Mouse (Mus musculus) embryonic facial prominence, embryonic 13.5 days (tissue): Measurements from ENCODE around the gene Slc25a33. TPM values are rescaled to one million over a fixed set of nuclear protein-coding genes. Genes with fewer than 3 reads are reported as not detected.
A peak's percentile ranks its signal among the peaks of the same experiment; 100 is the strongest.
"Not testable (repeated sequence)": the region's sequence is repeated elsewhere in the genome, so short reads cannot be mapped to it uniquely, and the experiment has no call there.

Experiments
- ATAC-seq: fragments of 200-750 bp; cut with Nextera tagmentation; 2 replicates; pipeline ENCODE4 v1.8.0; 2017; ENCODE audit warnings: low read depth; ENCODE audit not compliant: insufficient number of reproducible peaks, insufficient read depth, low FRiP score, low TSS enrichment
- H3K27ac ChIP-seq: fragments of 300-500 bp; sonication (generic); 2 replicates; pipeline ENCODE4 v1.5.1; 2015; ENCODE audit warnings: moderate library complexity, mild to moderate bottlenecking, inconsistent platforms
- H3K27me3 ChIP-seq: fragments of 300-500 bp; sonication (generic); 2 replicates; pipeline ENCODE4 v1.6.1; 2015; ENCODE audit warnings: mild to moderate bottlenecking, inconsistent platforms
- H3K36me3 ChIP-seq: fragments of 300-500 bp; sonication (generic); 2 replicates; pipeline ENCODE4 v1.6.1; 2015; ENCODE audit warnings: mild to moderate bottlenecking, inconsistent platforms
- H3K4me1 ChIP-seq: fragments of 300-500 bp; sonication (generic); 2 replicates; pipeline ENCODE4 v1.6.1; 2015; ENCODE audit warnings: inconsistent platforms
- H3K4me2 ChIP-seq: fragments of 300-500 bp; sonication (generic); 2 replicates; pipeline ENCODE4 v1.6.1; 2015; ENCODE audit warnings: moderate library complexity, mild to moderate bottlenecking, inconsistent platforms
- H3K4me3 ChIP-seq: fragments of 300-500 bp; sonication (generic); 2 replicates; pipeline ENCODE4 v1.5.1; 2015; ENCODE audit warnings: mild to moderate bottlenecking, inconsistent platforms
- H3K9ac ChIP-seq: fragments of 300-500 bp; sonication (generic); 2 replicates; pipeline ENCODE4 v1.6.1; 2015; ENCODE audit warnings: mild to moderate bottlenecking, inconsistent platforms
- H3K9me3 ChIP-seq: fragments of 300-500 bp; sonication (generic); 2 replicates; pipeline ENCODE4 v1.6.1; 2016; ENCODE audit warnings: inconsistent platforms
- WGBS: fragments of 180-500 bp; shearing (Covaris S2); methylation state at CpG from one replicate; pipeline ENCODE4 v1.1.7; 2015; ENCODE audit warnings: mixed read lengths; 5-methylcytosine and 5-hydroxymethylcytosine counted together
- polyA plus RNA-seq: library from polyadenylated mRNA; unstranded; fragments of >200 nt; fragmentation: Nextera tagmentation; extraction: Ambion mirVana; gene quantifications from 2 replicates; pipeline ENCODE4 v1.2.1, GENCODE M21; 2015

Slc25a33 gene
- polyA plus RNA-seq, 1 experiment from 2014 or later = 12.3 TPM

DNA sequence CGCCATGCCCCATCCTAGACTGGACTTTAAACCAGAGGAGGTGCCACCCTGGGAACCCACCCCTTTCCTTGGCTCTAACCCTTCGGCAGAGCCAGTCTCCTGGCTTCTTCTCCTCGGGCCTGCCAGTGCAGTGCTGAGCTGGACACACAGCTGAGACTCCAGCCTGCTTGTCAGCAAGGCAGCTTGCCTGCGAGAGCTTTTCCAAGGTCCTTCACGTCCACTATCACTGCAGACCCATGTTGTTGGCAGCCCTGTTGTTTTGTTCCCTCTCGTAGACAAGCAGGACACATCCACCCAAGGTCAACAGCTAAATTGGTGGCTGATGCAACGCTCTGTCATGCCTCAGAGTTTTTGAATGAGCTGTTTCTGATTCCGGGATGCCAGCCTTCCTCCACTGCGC, 3.0 kb upstream of the Slc25a33 start:
- H3K27ac ChIP-seq = no peak overlapping the region
- H3K9ac ChIP-seq = no peak overlapping the region
- peaks cover 14% of the 10 kb centered on the region for H3K4me1 ChIP-seq
- ATAC-seq = no peak
- H3K27me3 ChIP-seq = peaks cover 9% of the 10 kb centered on the region; the same call in 1 of the 2 replicates
- H3K9me3 ChIP-seq = no peaks in the 10 kb centered on the region
- no peak overlapping the region for H3K4me3 ChIP-seq
- no peak overlapping the region for H3K4me2 ChIP-seq
- no peaks in the 10 kb centered on the region for H3K36me3 ChIP-seq
- 85% methylated on average over 9 of the region's 9 CpGs for WGBS

DNA sequence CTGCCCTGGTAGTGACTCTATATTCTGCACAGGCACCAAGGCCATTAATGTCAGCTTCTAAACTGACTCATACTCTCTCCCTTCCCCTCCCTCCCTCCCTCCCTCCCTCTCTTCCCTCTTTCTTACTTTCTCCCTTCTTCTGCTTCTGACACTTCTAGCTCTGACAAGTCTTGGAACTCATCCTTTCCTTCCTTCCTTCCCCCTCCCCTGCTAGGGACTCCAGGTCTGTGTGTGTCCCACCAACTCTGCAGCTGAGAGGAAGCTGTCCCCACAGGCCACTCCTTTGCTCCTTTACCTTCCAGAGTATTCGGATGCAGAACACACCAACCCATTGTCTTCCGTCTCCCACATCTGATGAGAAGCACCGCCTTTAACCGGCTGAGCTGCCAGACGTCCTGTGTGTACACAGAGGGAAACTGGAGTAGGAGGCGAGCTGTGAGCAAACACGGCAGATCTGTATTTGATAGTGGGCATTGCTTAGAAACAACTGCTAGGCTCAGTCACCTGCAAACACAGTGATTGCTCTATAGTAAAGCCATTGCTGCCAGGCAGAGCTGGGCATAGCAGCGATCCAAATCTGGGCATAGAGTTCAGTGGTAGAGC, 1.8 kb upstream of the Slc25a33 start:
- H3K9ac ChIP-seq = no peak overlapping the region
- H3K4me2 ChIP-seq = no peak overlapping the region
- 15% methylated on average over 8 of the region's 8 CpGs for WGBS
- no peak overlapping the region for H3K27ac ChIP-seq
- no peaks in the 10 kb centered on the region for H3K9me3 ChIP-seq
- no peaks in the 10 kb centered on the region for H3K36me3 ChIP-seq
- H3K4me3 ChIP-seq = no peak overlapping the region
- peaks cover 14% of the 10 kb centered on the region for H3K4me1 ChIP-seq
- peaks cover 9% of the 10 kb centered on the region; the same call in 1 of the 2 replicates for H3K27me3 ChIP-seq
- no peak for ATAC-seq

DNA sequence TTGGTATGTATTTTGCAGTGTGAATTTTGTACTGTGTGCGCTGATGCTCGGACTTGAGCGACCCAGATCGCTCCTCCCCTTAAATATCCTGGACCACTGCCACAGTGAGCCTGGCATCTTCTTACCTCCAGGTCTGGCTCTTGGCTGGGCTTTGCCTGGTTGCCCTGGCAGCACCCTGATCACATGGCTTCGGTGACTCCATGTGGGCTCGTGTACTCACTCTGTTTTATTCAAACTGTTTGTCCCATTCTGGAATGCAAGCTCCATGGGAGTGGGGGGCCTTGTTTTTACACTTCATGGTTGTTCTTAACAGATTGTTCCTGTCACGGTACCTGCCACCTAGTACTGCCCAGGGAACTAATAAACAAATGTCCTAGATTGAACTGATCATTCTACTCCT, 1.3 kb upstream of the Slc25a33 start:
- no peaks in the 10 kb centered on the region for H3K36me3 ChIP-seq
- no peak overlapping the region for H3K4me3 ChIP-seq
- no peak for ATAC-seq
- H3K4me1 ChIP-seq = peaks cover 12% of the 10 kb centered on the region
- no peak overlapping the region for H3K27ac ChIP-seq
- no peak overlapping the region for H3K9ac ChIP-seq
- WGBS = 73% methylated on average over 7 of the region's 7 CpGs
- H3K27me3 ChIP-seq = peaks cover 9% of the 10 kb centered on the region; the same call in 1 of the 2 replicates
- H3K9me3 ChIP-seq = no peaks in the 10 kb centered on the region
- H3K4me2 ChIP-seq = no peak overlapping the region

GRCm38 (mm10) chr4:149773408-149774093, 526 bp downstream of the Slc25a33 start:
- under 1% methylated on average over 65 of the region's 65 CpGs for WGBS
- peaks cover 12% of the 10 kb centered on the region for H3K4me1 ChIP-seq
- H3K4me3 ChIP-seq = peak overlapping the region; percentile 81
- no peaks in the 10 kb centered on the region for H3K36me3 ChIP-seq
- no peaks in the 10 kb centered on the region for H3K9me3 ChIP-seq
- H3K27me3 ChIP-seq = peaks cover 9% of the 10 kb centered on the region; the same call in 1 of the 2 replicates
- H3K9ac ChIP-seq = peak overlapping the region; percentile 87
- peak overlapping the region; percentile 100 for H3K4me2 ChIP-seq
- peak overlapping the region; percentile 72 for H3K27ac ChIP-seq
- peak; percentile 23; the same call in 1 of the 2 replicates for ATAC-seq

- H3K36me3 ChIP-seq = no peaks in the 10 kb centered on the region
- H3K4me3 ChIP-seq = no peak overlapping the region
- peaks cover 8% of the 10 kb centered on the region; the same call in 1 of the 2 replicates for H3K27me3 ChIP-seq
- H3K4me1 ChIP-seq = peaks cover 12% of the 10 kb centered on the region
- peak overlapping the region; percentile 100; the same call in 1 of the 2 replicates for H3K4me2 ChIP-seq
- no peak overlapping the region for H3K9ac ChIP-seq
- ATAC-seq = no peak
- WGBS = 20% methylated on average over 2 of the region's 2 CpGs
- no peak overlapping the region for H3K27ac ChIP-seq
- no peaks in the 10 kb centered on the region for H3K9me3 ChIP-seq
Measured at GRCm38 (mm10) chr4:149772394-149772793, 1.7 kb downstream of the Slc25a33 start.

DNA sequence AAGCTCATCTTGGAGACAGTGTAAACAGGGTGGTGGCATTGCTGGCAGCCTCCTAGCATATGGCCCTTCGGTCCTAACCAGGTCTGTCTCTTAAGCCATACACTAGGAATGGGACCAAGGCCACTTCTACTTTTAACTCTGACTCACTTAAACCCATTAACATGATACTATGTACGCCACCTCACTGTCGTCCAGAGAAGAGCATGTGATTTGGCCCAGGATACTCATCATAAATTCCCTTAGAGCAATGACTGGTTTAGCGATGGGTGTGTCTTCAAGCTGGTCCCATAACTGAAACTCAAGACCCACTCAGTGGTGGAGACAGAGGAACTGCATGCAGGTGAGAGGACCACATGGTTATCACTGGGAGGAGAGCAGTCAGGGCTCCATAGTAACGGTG, 8.9 kb downstream of the Slc25a33 start:
- no peak overlapping the region for H3K4me2 ChIP-seq
- ATAC-seq = no peak
- H3K27ac ChIP-seq = no peak overlapping the region
- peaks cover 4% of the 10 kb centered on the region; the same call in 1 of the 2 replicates for H3K36me3 ChIP-seq
- no peaks in the 10 kb centered on the region for H3K9me3 ChIP-seq
- H3K4me1 ChIP-seq = no peaks in the 10 kb centered on the region
- no peaks in the 10 kb centered on the region for H3K27me3 ChIP-seq
- 90% methylated on average over 5 of the region's 5 CpGs for WGBS
- H3K9ac ChIP-seq = no peak overlapping the region
- no peak overlapping the region for H3K4me3 ChIP-seq

DNA sequence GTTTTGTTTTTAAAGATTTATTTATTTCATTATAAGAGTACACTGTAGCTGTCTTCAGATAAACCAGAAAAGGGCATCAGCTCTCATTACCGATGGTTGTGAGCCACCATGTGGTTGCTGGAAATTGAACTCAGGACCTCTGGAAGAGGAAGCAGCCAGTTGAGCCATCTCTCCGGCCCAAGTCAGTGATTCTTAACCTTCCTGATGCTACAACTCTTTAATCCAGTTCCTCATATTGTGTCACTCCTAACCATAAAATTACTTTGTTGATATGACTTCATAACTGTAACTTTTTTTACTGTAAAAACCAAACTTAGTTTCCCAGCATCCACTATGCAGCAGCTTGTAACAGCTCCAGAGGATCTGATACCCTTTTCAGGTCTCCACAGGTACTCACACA, 10.7 kb downstream of the Slc25a33 start:
- Histone ChIP-seq H3K9ac (no peak overlapping the region), H3K9me3 (no peaks in the 10 kb centered on the region), H3K4me2 (no peak overlapping the region), H3K4me3 (no peak overlapping the region), H3K27ac (no peak overlapping the region), H3K4me1 (no peaks in the 10 kb centered on the region), H3K27me3 (no peaks in the 10 kb centered on the region), H3K36me3 (peaks cover 8% of the 10 kb centered on the region; the same call in 1 of the 2 replicates)
- 82% methylated on average over 2 of the region's 2 CpGs for WGBS
- no peak for ATAC-seq

- H3K36me3 ChIP-seq = peaks cover 13% of the 10 kb centered on the region
- no peak overlapping the region for H3K27ac ChIP-seq
- WGBS = 63% methylated on average over 5 of the region's 5 CpGs
- no peak overlapping the region for H3K4me2 ChIP-seq
- ATAC-seq = no peak
- no peaks in the 10 kb centered on the region for H3K27me3 ChIP-seq
- no peak overlapping the region for H3K9ac ChIP-seq
- H3K4me1 ChIP-seq = no peaks in the 10 kb centered on the region
- no peak overlapping the region for H3K4me3 ChIP-seq
- H3K9me3 ChIP-seq = no peaks in the 10 kb centered on the region
Measured at GRCm38 (mm10) chr4:149759517-149759916, 14.6 kb downstream of the Slc25a33 start.

DNA sequence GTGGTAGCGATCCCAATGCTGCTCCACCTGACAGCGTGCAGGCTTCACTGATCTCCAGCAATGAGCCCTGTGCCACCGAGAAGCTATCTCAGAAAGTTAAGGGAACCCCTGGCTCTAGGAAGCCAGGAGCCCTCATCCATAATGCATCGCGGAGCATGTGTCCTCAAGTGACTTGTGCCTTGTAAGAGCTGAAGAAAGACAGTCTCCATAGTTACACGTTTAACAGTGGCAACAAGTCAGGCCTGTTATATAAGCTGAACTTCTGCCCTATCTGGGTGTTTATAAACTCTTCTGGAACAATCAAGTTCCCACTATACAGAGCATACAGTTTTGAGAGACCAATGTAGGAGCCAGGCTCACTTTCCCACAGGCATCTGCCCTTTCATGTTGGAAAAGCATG, 15.7 kb downstream of the Slc25a33 start:
- H3K36me3 ChIP-seq = peaks cover 13% of the 10 kb centered on the region
- H3K4me1 ChIP-seq = no peaks in the 10 kb centered on the region
- no peak for ATAC-seq
- no peak overlapping the region for H3K4me3 ChIP-seq
- no peaks in the 10 kb centered on the region for H3K27me3 ChIP-seq
- H3K9ac ChIP-seq = no peak overlapping the region
- no peak overlapping the region for H3K4me2 ChIP-seq
- no peak overlapping the region for H3K27ac ChIP-seq
- WGBS = 91% methylated on average over 6 of the region's 6 CpGs
- H3K9me3 ChIP-seq = no peaks in the 10 kb centered on the region

GRCm38 (mm10) chr4:149756546-149756945, 17.5 kb downstream of the Slc25a33 start:
- not testable (repeated sequence) for H3K9ac ChIP-seq
- WGBS = 87% methylated on average over 7 of the region's 7 CpGs

GRCm38 (mm10) chr4:149752836-149753235, 21.2 kb downstream of the Slc25a33 start:
- Histone ChIP-seq H3K4me1 (peaks cover 10% of the 10 kb centered on the region; the same call in 1 of the 2 replicates), H3K36me3 (peaks cover 13% of the 10 kb centered on the region), H3K4me3 (no peak overlapping the region), H3K9me3 (no peaks in the 10 kb centered on the region), H3K27me3 (no peaks in the 10 kb centered on the region), H3K9ac (no peak overlapping the region), H3K4me2 (no peak overlapping the region), H3K27ac (no peak overlapping the region)
- no peak for ATAC-seq
- 49% methylated on average over 3 of the region's 3 CpGs for WGBS

More at GRCm38 (mm10) chr4:149756546-149756945, 17.5 kb downstream of the Slc25a33 start:
- H3K4me3 ChIP-seq, H3K9me3 ChIP-seq, H3K27ac ChIP-seq, ATAC-seq, H3K4me2 ChIP-seq, H3K27me3 ChIP-seq, H3K4me1 ChIP-seq: not testable (repeated sequence)
- H3K36me3 ChIP-seq = peaks cover 13% of the 10 kb centered on the region
